Mouse (Mus musculus) midbrain, embryonic 13.5 days (tissue): ENCODE measurements around the gene Myl6b. TPM values are rescaled to one million over a fixed set of nuclear protein-coding genes. Genes with fewer than 3 reads are reported as not detected.

Source experiments
- ATAC-seq: fragments of 200-750 bp; cut with Nextera tagmentation; 2 replicates; pipeline ENCODE4 v1.8.0; 2017; ENCODE audit warnings: mild to moderate bottlenecking, moderate TSS enrichment, moderate library complexity
- H3K27ac ChIP-seq: fragments of 300-500 bp; sonication (generic); 2 replicates; pipeline ENCODE4 v1.5.1; 2015; ENCODE audit warnings: inconsistent platforms, mild to moderate bottlenecking, moderate library complexity
- H3K27me3 ChIP-seq: fragments of 300-500 bp; sonication (generic); 2 replicates; pipeline ENCODE4 v1.6.1; 2015; ENCODE audit warnings: mild to moderate bottlenecking, inconsistent platforms
- H3K36me3 ChIP-seq: fragments of 300-500 bp; sonication (generic); 2 replicates; pipeline ENCODE4 v1.6.1; 2015; ENCODE audit warnings: mild to moderate bottlenecking, inconsistent platforms
- H3K4me1 ChIP-seq: fragments of 300-500 bp; sonication (generic); replicated peaks from 2 replicates; pipeline ENCODE4 v1.6.1; 2015; ENCODE audit warnings: inconsistent platforms
- H3K4me2 ChIP-seq: fragments of 300-500 bp; sonication (generic); replicated peaks from 2 replicates; pipeline ENCODE4 v1.6.1; 2015; ENCODE audit warnings: moderate library complexity, mild to moderate bottlenecking, inconsistent platforms
- H3K4me3 ChIP-seq: fragments of 300-500 bp; sonication (generic); replicated peaks from 2 replicates; pipeline ENCODE4 v1.5.1; 2015; ENCODE audit warnings: mild to moderate bottlenecking, inconsistent platforms
- H3K9ac ChIP-seq: fragments of 300-500 bp; sonication (generic); replicated peaks from 2 replicates; pipeline ENCODE4 v1.6.1; 2015; ENCODE audit warnings: mild to moderate bottlenecking, inconsistent platforms
- H3K9me3 ChIP-seq: fragments of 300-500 bp; sonication (generic); 2 replicates; pipeline ENCODE4 v1.6.1; 2016; ENCODE audit warnings: mild to moderate bottlenecking, inconsistent platforms
- WGBS: fragments of 180-500 bp; shearing (Covaris S2); methylation state at CpG from one replicate; pipeline ENCODE4 v1.1.7; 2015; 5-methylcytosine and 5-hydroxymethylcytosine counted together
- microRNA-seq: library from miRNA; unstranded; fragments of <30 nt; microRNA quantifications from one replicate; pipeline ENCODE4, GENCODE M21; 2016
- polyA plus RNA-seq: library from polyadenylated mRNA; unstranded; fragments of >200 nt; fragmentation: Nextera tagmentation; extraction: Ambion mirVana; gene quantifications from 2 replicates; pipeline ENCODE4 v1.2.1, GENCODE M21; 2015

Myl6b gene
- polyA plus RNA-seq, 1 experiment from 2014 or later: 4.3 TPM

GRCm38 (mm10) chr10:128457676-128458075 lies 40.8 kb downstream of the Myl6b start:
- Histone ChIP-seq H3K9me3 (no peaks in the 10 kb centered on the region), H3K4me3 (no peak overlapping the region), H3K27me3 (no peaks in the 10 kb centered on the region), H3K36me3 (peaks cover 12% of the 10 kb centered on the region), H3K4me2 (no peak overlapping the region), H3K9ac (no peak overlapping the region), H3K27ac (no peak overlapping the region), H3K4me1 (peaks cover 18% of the 10 kb centered on the region)
- no peak for ATAC-seq
- WGBS: 88% methylated on average over 6 of the region's 6 CpGs

- WGBS: 2% methylated on average over 6 of the region's 6 CpGs
- H3K27ac ChIP-seq: no peak overlapping the region
Observed at GRCm38 (mm10) chr10:128455280-128455679, 43.2 kb downstream of the Myl6b start.

GRCm38 (mm10) chr10:128454471-128454870 lies 44.0 kb downstream of the Myl6b start:
- Histone ChIP-seq H3K9ac (no peak overlapping the region), H3K27ac (no peak overlapping the region), H3K4me2 (no peak overlapping the region), H3K9me3 (no peaks in the 10 kb centered on the region), H3K27me3 (no peaks in the 10 kb centered on the region), H3K4me1 (0 out of 2 replicates have a peak, but pooled peaks cover 5% of the 10 kb centered on the region), H3K4me3 (no peak overlapping the region), H3K36me3 (no peaks in the 10 kb centered on the region)
- ATAC-seq: no peak
- WGBS: 82% methylated on average over 3 of the region's 3 CpGs

More at GRCm38 (mm10) chr10:128455280-128455679, 43.2 kb downstream of the Myl6b start:
- H3K4me2 ChIP-seq: peak overlapping the region; percentile 34
- H3K27me3 ChIP-seq: no peaks in the 10 kb centered on the region
- peaks cover 7% of the 10 kb centered on the region; the same call in 1 of the 2 replicates for H3K4me1 ChIP-seq
- no peak for ATAC-seq
- 0 out of 2 replicates have a peak overlapping the region, but pooled peaks have one; percentile 9 for H3K4me3 ChIP-seq
- no peaks in the 10 kb centered on the region for H3K36me3 ChIP-seq
- H3K9me3 ChIP-seq: no peaks in the 10 kb centered on the region
- H3K9ac ChIP-seq: no peak overlapping the region

GRCm38 (mm10) chr10:128451014-128451413 lies 47.5 kb downstream of the Myl6b start:
- Histone ChIP-seq H3K4me1 (0 out of 2 replicates have a peak, but pooled peaks cover 3% of the 10 kb centered on the region), H3K4me2 (no peak overlapping the region), H3K36me3 (no peaks in the 10 kb centered on the region), H3K4me3 (no peak overlapping the region), H3K27me3 (no peaks in the 10 kb centered on the region), H3K9me3 (no peaks in the 10 kb centered on the region), H3K9ac (no peak overlapping the region), H3K27ac (no peak overlapping the region)
- no peak for ATAC-seq
- WGBS: 84% methylated on average over 6 of the region's 6 CpGs

- H3K27me3 ChIP-seq: no peaks in the 10 kb centered on the region
- ATAC-seq: no peak
- H3K9ac ChIP-seq: no peak overlapping the region
- no peaks in the 10 kb centered on the region for H3K9me3 ChIP-seq
- H3K4me1 ChIP-seq: no peaks in the 10 kb centered on the region
- 90% methylated on average over 4 of the region's 4 CpGs for whole genome bisulfite sequencing
- peaks cover 9% of the 10 kb centered on the region for H3K36me3 ChIP-seq
- no peak overlapping the region for H3K27ac ChIP-seq
- no peak overlapping the region for H3K4me3 ChIP-seq
- no peak overlapping the region for H3K4me2 ChIP-seq
Observed at GRCm38 (mm10) chr10:128445407-128445806, 53.1 kb downstream of the Myl6b start.

- Histone ChIP-seq H3K27ac (no peak overlapping the region), H3K27me3 (no peaks in the 10 kb centered on the region), H3K9ac (no peak overlapping the region), H3K4me2 (no peak overlapping the region), H3K36me3 (peaks cover 20% of the 10 kb centered on the region), H3K9me3 (no peaks in the 10 kb centered on the region), H3K4me3 (no peak overlapping the region), H3K4me1 (no peaks in the 10 kb centered on the region)
- 82% methylated on average over 6 of the region's 6 CpGs for WGBS
- ATAC-seq: no peak
Observed at GRCm38 (mm10) chr10:128444354-128444753, 54.1 kb downstream of the Myl6b start.

Small RNAs within 50 kb of the gene (microRNA-seq; reads per million reads assigned to microRNA genes)
- gene Mir6916 (not detected), gene Mir8105 (1.2 reads per million)

Other genes with a start within 250 kb of the Myl6b start
- gene Apon, start 244.6 kb downstream of the Myl6b start, polyA plus RNA-seq: 0.15 and 0.23 TPM in 2 replicates
- not detected in 2 replicates for gene Apof, start 230.0 kb downstream of the Myl6b start, polyA plus RNA-seq
- gene Stat2, start 228.1 kb downstream of the Myl6b start, polyA plus RNA-seq: 19.3 and 20.0 TPM in 2 replicates
- 0.16 TPM in 1 of 2 replicates, not detected in the other for gene Il23a, start 199.9 kb downstream of the Myl6b start, polyA plus RNA-seq
- gene Pan2, start 195.3 kb downstream of the Myl6b start, polyA plus RNA-seq: 28.6 and 30.4 TPM in 2 replicates
- 225 and 230 TPM in 2 replicates for gene Cnpy2, start 176.2 kb downstream of the Myl6b start, polyA plus RNA-seq
- 213 and 225 TPM in 2 replicates for gene Cs, start 161.0 kb downstream of the Myl6b start, polyA plus RNA-seq
- 28.2 and 34.3 TPM in 2 replicates for gene Coq10a, start 129.7 kb downstream of the Myl6b start, polyA plus RNA-seq
- 13.0 and 14.8 TPM in 2 replicates for gene Ankrd52, start 121.6 kb downstream of the Myl6b start, polyA plus RNA-seq
- 0.18 and 0.22 TPM in 2 replicates for gene Slc39a5, start 97.5 kb downstream of the Myl6b start, polyA plus RNA-seq
- gene Nabp2, start 87.2 kb downstream of the Myl6b start, polyA plus RNA-seq: 142 and 153 TPM in 2 replicates
- 81.5 and 85.9 TPM in 2 replicates for gene Rnf41, start 87.0 kb downstream of the Myl6b start, polyA plus RNA-seq
- 200 and 212 TPM in 2 replicates for gene Smarcc2, start 39.4 kb downstream of the Myl6b start, polyA plus RNA-seq
- 836 and 885 TPM in 2 replicates for gene Myl6, start 4.5 kb downstream of the Myl6b start, polyA plus RNA-seq
- 11.6 and 13.7 TPM in 2 replicates for gene Esyt1, start 27.2 kb upstream of the Myl6b start, polyA plus RNA-seq
- 23.3 and 24.2 TPM in 2 replicates for gene Zc3h10, start 49.1 kb upstream of the Myl6b start, polyA plus RNA-seq
- 2,545 and 2,595 TPM in 2 replicates for gene Rpl41, start 50.6 kb upstream of the Myl6b start, polyA plus RNA-seq
- 139 TPM in 2 replicates for gene Pa2g4, start 67.3 kb upstream of the Myl6b start, polyA plus RNA-seq
- 0.13 and 0.19 TPM in 2 replicates for gene Erbb3, start 91.0 kb upstream of the Myl6b start, polyA plus RNA-seq
- 461 and 477 TPM in 2 replicates for gene Rps26, start 128.1 kb upstream of the Myl6b start, polyA plus RNA-seq
- 16.5 and 17.0 TPM in 2 replicates for gene Ikzf4, start 147.3 kb upstream of the Myl6b start, polyA plus RNA-seq
- gene Suox, start 175.4 kb upstream of the Myl6b start, polyA plus RNA-seq: 13.0 and 13.7 TPM in 2 replicates
- gene Rab5b, start 197.6 kb upstream of the Myl6b start, polyA plus RNA-seq: 106 and 107 TPM in 2 replicates
- gene Pmel, start 205.5 kb upstream of the Myl6b start, polyA plus RNA-seq: 0.09 and 0.15 TPM in 2 replicates
- gene Cdk2, start 206.3 kb upstream of the Myl6b start, polyA plus RNA-seq: 36.2 TPM in 2 replicates
- 5.0 TPM in 2 replicates for gene Dgka, start 246.2 kb upstream of the Myl6b start, polyA plus RNA-seq
- 50.6 and 51.8 TPM in 2 replicates for gene Pym1, start 249.2 kb upstream of the Myl6b start, polyA plus RNA-seq